Mouse (Mus musculus) macrophage (primary cell): ENCODE results near the gene Rnf40. TPM values are rescaled to one million over a fixed set of nuclear protein-coding genes. Genes with fewer than 3 reads are reported as not detected.
A peak's percentile ranks its signal among the peaks of the same experiment; 100 is the strongest.
"Not testable (repeated sequence)": the region's sequence is repeated elsewhere in the genome, so short reads cannot be mapped to it uniquely, and the experiment has no call there.

ENCODE experiments used
- H3K27ac ChIP-seq: fragments of 350-480 bp; formaldehyde crosslinking; 2 replicates; pipeline ENCODE4 v1.9.0; 2021
- H3K36me3 ChIP-seq: fragments of 350-480 bp; formaldehyde crosslinking; 2 replicates; pipeline ENCODE4 v1.9.0; 2021; ENCODE audit errors: inconsistent target
- H3K4me3 ChIP-seq: fragments of 350-480 bp; formaldehyde crosslinking; 2 replicates; pipeline ENCODE4 v1.9.0; 2021; ENCODE audit errors: inconsistent target
- H3K79me2 ChIP-seq: fragments of 350-480 bp; formaldehyde crosslinking; 2 replicates; pipeline ENCODE4 v1.9.0; 2021; ENCODE audit errors: inconsistent target
- WGBS: methylation state at CpG from one replicate; pipeline ENCODE4 v1.1.7; 2026; ENCODE audit warnings: inconsistent platforms; ENCODE audit not compliant: missing documents; 5-methylcytosine and 5-hydroxymethylcytosine counted together
- polyA plus RNA-seq: library from polyadenylated mRNA; stranded (reverse); fragments of 250-400 nt; gene quantifications from 3 replicates; pipeline ENCODE4 v1.2.4, GENCODE M21; 2018; ENCODE audit warnings: inconsistent platforms

Rnf40 gene
- polyA plus RNA-seq, 1 experiment from 2014 or later: 29.6 TPM

DNA sequence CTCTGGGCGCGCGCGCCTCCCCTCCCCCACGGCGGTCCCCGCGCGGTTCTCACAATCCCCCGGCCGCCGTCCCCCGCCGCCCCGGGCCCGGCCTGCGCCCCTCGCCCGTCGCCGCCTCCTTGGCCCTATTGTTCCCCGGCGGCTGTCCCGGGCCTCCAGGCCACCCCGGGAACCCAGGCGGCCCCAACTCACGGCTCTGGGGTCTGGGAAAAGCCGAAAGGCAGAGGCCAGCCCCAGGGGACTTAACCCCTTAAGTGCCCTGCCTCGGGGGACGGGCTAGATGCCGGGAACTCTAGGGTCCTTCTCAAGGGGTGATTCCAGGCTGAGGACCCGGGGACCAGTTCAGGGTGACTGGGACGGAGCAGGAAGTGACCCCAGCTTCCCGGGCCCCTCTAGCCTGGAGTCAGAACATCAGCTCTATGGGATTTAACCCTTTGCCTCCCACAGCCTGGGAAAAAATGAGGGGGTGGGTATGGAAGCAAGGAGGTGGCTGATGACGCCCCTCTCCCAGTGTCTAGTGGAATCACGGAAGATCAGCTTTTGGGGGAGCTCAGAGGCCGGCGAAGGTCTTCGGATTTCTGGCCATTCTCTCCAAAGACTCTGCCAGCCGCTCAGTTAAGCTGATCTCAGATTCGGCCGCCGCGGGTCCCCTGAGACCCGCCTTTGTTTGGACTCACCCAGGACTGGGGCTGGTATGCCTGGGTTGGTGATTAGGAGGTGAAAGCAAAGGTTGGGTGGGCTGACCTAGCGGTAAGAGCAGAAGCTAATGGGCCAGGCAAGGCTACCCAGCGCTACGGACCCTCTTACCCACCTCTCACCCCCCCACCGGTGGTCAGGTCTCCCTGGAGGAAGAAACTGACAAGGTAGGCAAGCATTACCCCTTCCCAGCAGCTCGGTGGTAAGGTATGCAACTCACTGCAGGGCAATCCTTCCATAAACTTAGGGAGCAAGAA, 26.6 kb downstream of the Rnf40 start, which contains the start of gene Zfp629:
Zfp629 (minus strand) TSS at position 907 of the 953 bp plus-strand sequence.
- Histone ChIP-seq H3K79me2 (no peaks in the 10 kb centered on the region), H3K27ac (no peak within 1 kb of the TSS), H3K36me3 (peaks cover 24% of the 10 kb centered on the region; the same call in 1 of the 2 replicates), H3K4me3 (peak within 1 kb of the TSS; percentile 83)
- under 1% methylated on average over 49 of the region's 50 CpGs for WGBS

DNA sequence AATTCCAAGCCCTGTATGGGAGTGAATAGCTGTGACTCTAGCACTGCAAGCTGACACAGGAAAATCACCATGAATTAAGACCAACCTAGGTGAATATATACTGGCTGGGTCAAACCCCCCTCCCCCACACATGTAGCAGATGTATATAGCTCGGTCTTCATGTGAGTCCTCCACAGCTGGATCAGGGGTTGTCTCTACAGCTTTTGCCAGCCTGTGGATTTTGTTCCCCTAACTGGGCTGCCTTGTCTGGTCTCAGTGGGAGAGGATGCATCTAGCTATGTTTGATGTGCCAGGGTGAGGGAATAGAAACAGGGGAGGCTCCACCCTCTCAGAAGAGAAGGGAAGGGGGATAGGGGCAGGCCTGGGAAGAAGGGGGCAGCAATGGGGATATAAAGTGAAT, 27.8 kb downstream of the Rnf40 start:
- H3K79me2 ChIP-seq: no peaks in the 10 kb centered on the region
- no peak overlapping the region for H3K27ac ChIP-seq
- 79% methylated on average over 1 of the region's 1 CpGs for WGBS
- H3K36me3 ChIP-seq: peaks cover 13% of the 10 kb centered on the region; the same call in 1 of the 2 replicates
- H3K4me3 ChIP-seq: no peak overlapping the region

DNA sequence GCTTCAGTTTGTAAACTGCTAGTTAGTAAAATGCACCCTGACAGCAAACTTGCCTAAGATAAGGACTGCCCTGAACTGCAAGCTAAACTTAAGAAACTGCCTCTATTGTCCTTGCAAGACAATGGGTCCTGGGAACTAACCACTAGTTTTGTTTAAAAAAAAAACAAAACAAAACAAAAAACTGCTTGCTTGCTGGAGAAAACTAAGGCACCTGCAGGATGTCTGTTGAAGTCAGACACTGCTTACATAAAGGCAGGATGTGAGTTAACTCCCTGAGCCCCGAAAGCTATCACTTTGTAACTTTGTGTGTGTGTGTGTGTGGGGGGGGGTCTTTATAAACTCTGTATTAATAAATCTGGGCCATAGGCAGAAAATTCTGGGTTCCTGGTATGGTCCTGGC, 28.3 kb downstream of the Rnf40 start:
- peaks cover 7% of the 10 kb centered on the region; the same call in 1 of the 2 replicates for H3K36me3 ChIP-seq
- H3K27ac ChIP-seq: no peak overlapping the region
- no peak overlapping the region for H3K4me3 ChIP-seq
- H3K79me2 ChIP-seq: no peaks in the 10 kb centered on the region
- 67% methylated on average over 1 of the region's 1 CpGs for WGBS

DNA sequence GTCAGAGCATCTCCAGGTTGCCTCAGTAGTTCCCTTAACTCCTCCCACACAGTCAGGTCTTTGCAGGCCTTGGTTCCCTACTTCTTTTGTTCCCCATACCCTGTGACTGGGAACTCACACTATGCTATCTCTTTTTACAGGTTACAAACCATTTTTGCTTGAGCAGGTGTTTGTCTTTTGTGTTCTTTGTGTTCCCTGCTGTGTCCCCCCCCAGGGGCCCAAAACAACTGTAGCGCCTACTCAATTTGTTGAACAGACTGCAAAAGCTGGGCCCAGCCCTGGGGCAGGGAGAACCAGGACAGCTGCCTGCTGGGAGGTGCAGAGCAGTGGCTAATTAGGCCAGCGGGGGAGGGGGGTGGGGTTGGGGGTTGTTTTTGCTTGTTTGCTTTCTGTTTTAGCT, 29.4 kb downstream of the Rnf40 start:
- H3K79me2 ChIP-seq: no peaks in the 10 kb centered on the region
- whole genome bisulfite sequencing: 100% methylated on average over 2 of the region's 2 CpGs

DNA sequence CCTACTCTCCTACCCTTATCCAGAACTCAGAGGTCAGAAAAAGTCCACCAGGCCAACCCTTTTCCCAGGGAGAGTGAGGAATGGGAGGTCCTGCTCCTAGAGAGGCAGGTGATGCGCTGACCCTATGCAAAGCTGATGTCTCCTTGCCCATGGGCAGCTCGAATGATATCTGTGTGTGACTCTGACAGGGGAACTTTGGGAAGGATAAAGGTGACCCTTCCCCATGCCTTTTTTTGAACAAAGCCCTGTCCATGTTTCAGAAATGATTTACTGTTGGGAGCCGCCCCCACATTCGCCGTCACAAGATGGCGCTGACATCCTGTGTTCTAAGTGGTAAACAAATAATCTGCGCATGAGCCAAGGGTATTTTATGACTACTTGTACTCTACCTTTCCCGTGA, 29.8 kb downstream of the Rnf40 start:
- not testable (repeated sequence) for H3K36me3 ChIP-seq, H3K4me3 ChIP-seq, H3K27ac ChIP-seq, H3K79me2 ChIP-seq
- WGBS: 96% methylated on average over 2 of the region's 8 CpGs

More for the DNA sequence above, 29.4 kb downstream of the Rnf40 start:
- H3K36me3 ChIP-seq: no peaks in the 10 kb centered on the region
- no peak overlapping the region for H3K27ac ChIP-seq
- no peak overlapping the region for H3K4me3 ChIP-seq

DNA sequence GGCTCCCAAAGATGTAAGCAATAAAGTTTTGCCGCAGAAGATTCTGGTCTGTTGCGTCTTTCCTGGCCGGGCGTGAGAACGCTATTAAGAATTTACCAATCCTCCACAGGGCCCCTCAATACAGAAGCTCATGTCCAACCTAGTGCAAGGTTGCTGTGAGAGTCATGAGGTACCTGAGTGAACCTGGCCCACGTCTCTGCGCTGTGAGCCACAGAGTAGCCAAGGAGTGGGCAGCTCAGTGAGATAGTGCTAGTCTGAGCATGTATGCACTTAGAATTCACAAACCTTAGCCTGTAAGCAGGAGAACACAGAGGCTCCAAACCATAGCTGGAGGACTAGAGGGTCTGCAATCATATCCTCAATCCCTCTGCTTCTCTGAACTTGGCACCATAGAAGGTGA, 37.5 kb downstream of the Rnf40 start:
- Histone ChIP-seq H3K36me3 (no peaks in the 10 kb centered on the region), H3K4me3 (no peak overlapping the region), H3K79me2 (no peaks in the 10 kb centered on the region), H3K27ac (no peak overlapping the region)
- WGBS: 96% methylated on average over 6 of the region's 7 CpGs

DNA sequence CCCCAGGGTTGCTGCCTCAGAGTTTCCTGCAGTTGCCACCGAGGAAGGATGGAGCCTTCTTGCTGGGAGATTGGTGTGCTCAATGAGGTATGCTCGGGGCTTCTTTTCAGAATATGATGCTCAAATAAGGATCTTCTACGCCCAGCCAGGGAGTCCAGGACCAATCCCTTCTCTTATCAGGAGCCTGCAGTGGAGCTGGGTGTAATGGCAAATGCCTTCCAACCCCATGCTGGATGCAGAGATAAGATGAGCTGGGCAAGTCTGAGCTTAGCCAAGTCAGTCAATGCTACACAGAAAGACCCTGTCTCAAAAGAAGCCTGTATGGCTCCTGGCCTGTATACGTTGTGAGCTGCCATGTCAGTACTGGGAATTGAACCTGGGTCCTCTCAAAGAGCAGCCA, 37.9 kb downstream of the Rnf40 start:
- Histone ChIP-seq H3K36me3 (no peaks in the 10 kb centered on the region), H3K27ac (no peak overlapping the region), H3K79me2 (no peaks in the 10 kb centered on the region), H3K4me3 (no peak overlapping the region)
- WGBS: 97% methylated on average over 4 of the region's 4 CpGs

DNA sequence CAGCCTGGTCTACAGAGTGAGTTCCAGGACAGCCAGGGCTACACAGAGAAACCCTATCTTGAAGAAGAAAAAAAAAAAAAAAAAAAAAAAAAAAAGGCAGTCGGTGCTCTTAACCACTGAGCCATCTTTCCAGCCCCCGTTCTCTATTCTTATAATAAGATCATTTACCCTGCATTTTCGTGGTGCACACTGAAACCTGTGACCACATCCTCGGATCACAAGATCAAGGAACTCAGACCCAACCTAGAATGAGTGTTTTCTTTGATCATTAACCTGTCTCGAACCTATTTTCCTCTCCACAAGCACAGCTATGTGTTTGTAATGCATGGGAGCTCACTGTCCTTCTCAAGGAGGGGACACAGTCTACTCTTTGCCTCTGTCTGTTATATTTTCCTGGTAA, 40.1 kb downstream of the Rnf40 start:
- Histone ChIP-seq H3K4me3 (no peak overlapping the region), H3K36me3 (no peaks in the 10 kb centered on the region), H3K27ac (no peak overlapping the region), H3K79me2 (no peaks in the 10 kb centered on the region)
- 85% methylated on average over 5 of the region's 5 CpGs for WGBS

DNA sequence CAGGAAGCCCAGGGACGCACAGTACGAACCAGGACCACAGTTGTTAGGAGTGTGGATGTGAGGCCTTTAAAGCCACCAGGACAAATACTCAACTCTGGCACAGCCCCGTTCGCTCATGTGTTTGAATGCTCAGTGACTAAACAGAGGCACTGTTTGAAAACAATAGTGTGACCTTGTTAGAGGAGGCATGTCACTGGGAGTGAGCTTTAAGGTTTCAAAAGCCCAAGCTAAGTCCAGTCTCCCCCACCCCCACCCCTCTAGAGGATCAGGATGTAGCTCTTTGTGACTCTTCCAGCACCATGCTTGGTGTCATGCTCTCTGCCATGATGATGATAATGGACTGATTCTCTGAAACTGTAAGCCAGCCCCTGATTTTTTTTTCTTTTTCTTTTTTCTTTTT, 42.8 kb downstream of the Rnf40 start:
- Histone ChIP-seq H3K79me2 (no peaks in the 10 kb centered on the region), H3K36me3 (no peaks in the 10 kb centered on the region), H3K4me3 (no peak overlapping the region), H3K27ac (no peak overlapping the region)
- 94% methylated on average over 4 of the region's 4 CpGs for WGBS

DNA sequence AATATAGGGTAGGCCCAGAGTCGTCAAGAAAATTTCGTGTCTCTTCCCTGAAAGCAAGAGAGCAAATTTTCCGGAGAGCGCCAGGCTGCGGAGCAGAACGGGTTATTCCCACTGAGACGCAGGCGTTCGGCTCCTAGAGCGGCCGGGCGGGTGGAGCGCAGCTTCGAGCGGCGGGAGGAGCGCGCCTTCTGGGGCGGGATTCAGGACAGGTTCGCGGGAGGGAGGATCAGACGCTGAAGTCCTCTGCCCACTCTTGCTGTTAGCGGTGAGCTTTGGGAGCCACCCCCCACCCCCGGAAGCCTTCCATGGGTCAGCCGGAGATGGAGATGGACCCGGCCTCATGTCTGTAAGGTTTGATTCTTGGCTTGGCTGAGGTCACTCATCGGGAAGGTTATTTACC, 48.4 kb downstream of the Rnf40 start:
- 3% methylated on average over 27 of the region's 27 CpGs for WGBS
- Histone ChIP-seq H3K4me3 (0 out of 2 replicates have a peak overlapping the region, but pooled peaks have one; percentile 2), H3K36me3 (no peaks in the 10 kb centered on the region), H3K79me2 (no peaks in the 10 kb centered on the region), H3K27ac (no peak overlapping the region)

DNA sequence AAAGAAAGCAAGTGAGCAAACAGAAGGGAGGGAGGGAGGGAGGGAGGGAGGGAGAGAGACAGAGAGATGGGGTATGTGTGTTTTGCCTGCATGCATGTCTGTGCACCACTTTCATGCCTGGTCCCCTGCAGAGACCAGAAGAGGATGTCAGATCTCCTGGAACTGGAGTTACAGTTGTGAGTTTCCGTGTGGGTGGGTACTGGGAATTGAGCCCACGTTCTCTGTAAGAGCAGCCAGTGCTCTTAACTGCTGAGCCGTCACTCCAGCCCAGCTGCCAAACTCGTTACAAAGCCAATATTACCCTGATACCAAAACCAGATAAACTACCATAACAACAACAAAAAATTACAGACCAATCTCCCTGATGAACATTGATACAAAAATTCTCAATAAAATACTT, 52.7 kb downstream of the Rnf40 start:
- no peaks in the 10 kb centered on the region for H3K36me3 ChIP-seq
- WGBS: 55% methylated on average over 4 of the region's 4 CpGs
- no peak overlapping the region for H3K27ac ChIP-seq
- no peaks in the 10 kb centered on the region for H3K79me2 ChIP-seq
- H3K4me3 ChIP-seq: no peak overlapping the region

DNA sequence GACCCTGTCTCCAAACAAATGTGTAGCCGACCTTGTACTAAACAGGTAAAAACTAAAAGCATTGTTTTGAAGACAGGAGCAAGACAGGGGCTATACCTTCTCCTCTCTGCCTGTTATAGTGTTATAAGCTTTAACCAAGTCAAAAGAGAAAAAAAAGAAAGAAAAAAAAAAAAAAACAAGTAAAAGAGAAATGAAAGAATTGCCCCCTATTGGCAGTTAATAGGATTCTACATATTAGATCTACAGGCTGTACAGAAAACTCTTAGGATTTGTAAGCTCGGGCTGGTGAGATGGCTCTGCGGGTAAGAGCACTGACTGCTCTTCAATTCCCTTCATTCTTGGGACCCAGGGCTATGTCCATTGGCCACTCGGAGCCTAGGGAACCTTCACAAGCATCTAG, 53.7 kb downstream of the Rnf40 start:
- whole genome bisulfite sequencing: 94% methylated on average over 4 of the region's 4 CpGs
- Histone ChIP-seq H3K27ac (no peak overlapping the region), H3K36me3 (no peaks in the 10 kb centered on the region), H3K79me2 (no peaks in the 10 kb centered on the region), H3K4me3 (no peak overlapping the region)

DNA sequence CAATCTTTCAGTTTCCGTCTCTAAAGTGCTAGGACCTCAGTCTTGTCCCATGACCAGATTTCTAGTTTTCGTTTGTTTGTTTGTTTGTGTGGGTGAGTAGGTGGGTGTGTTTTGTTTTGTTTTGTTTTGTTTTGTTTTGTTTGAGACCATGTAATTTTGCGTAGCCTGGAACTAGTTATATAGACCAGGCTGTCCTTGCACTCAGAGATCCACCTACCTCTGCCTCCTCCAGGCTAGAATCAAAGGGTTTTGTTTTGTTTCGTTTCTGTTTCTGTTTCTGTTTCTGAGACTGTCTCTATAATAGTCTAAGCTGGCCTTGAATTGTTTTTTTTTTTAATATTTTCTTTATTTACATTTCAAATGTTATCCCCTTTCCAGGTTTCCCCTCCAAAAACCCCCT, 57.8 kb downstream of the Rnf40 start:
- Histone ChIP-seq H3K4me3 (no peak overlapping the region), H3K36me3 (no peaks in the 10 kb centered on the region)
- WGBS: 83% methylated on average over 4 of the region's 4 CpGs

DNA sequence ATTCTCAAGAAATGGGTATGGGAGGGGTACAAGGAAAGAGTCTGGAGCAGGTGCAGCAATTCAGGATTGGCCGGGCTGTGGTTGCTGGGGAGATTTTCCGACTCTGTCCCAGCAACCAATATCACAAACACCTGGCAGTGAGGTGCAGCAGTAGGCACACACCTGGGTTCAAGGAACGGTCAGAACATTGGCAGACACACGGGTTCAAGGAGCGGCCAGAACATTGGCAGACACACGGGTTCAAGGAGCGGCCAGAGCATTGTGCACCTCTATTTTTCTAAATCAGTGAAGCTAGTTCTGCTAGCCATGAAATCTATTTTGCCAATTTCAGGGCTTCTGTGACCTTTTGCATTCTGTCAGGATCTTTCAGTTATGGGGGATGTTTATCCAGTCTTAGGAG, 59.0 kb downstream of the Rnf40 start:
- H3K79me2 ChIP-seq, H3K27ac ChIP-seq, H3K4me3 ChIP-seq, H3K36me3 ChIP-seq: not testable (repeated sequence)
- WGBS: 100% methylated on average over 4 of the region's 7 CpGs

More for the DNA sequence above, 57.8 kb downstream of the Rnf40 start:
- Histone ChIP-seq H3K79me2 (no peaks in the 10 kb centered on the region), H3K27ac (no peak overlapping the region)

DNA sequence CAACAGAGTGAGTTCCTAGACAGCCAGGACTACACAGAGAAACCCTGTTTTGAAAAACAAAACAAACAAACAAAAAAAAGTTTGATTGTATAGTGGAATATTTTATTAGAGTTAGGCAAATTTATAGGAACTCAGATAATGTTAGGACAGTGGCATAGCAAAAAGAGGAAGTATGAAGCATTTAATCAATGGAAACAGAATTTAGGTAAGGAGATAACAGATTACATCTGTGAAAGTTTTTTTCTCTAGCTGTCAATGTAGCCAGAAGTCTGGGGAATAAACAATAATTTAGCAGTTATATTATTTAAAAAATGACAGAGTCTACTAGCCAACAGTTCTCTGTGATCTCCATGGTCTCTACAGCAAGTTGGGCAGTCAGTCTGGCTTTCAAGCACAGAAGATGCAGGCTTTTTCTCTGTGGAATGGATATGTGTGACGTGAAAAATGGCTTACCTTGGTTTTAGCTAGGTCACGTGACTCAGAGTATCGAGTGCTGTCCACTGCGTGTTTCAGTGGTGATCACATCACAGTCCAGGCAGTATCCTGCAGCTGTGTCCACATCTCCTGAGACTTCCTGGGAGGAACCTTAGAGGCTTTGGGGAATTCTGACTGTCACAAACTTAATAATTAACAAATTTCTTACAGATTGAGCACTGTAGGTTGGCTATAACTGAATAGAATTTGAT, 60.1 kb downstream of the Rnf40 start:
- no peaks in the 10 kb centered on the region for H3K79me2 ChIP-seq
- WGBS: 86% methylated on average over 4 of the region's 4 CpGs
- no peak overlapping the region for H3K4me3 ChIP-seq
- no peaks in the 10 kb centered on the region for H3K36me3 ChIP-seq
- H3K27ac ChIP-seq: no peak overlapping the region
